Mouse (Mus musculus) stomach, postnatal 0 days (tissue): ENCODE data around the gene Pola2.

ENCODE experiments used
- CTCF ChIP-seq: IDR thresholded peaks from 2 replicates; pipeline ENCODE4 v1.5.1; 2016; ENCODE audit warnings: antibody characterized with exemption, low read depth, mild to moderate bottlenecking, moderate library complexity
- EP300 ChIP-seq: optimal IDR thresholded peaks from 2 replicates; pipeline ENCODE3; 2016; ENCODE audit warnings: antibody characterized with exemption

GRCm38 (mm10) chr19:5921715-5922114, 42.3 kb downstream of the Pola2 start:
- TF ChIP-seq CTCF (no peak), EP300 (no peak)
